Comparison of ENCODE assay signal across 16 mouse cellular contexts in genomic region chr15:66464591-66464990, GRCm38 (mm10). TPM values are rescaled to one million over a fixed set of nuclear protein-coding genes. Genes with fewer than 3 reads are reported as not detected.
"Had no signal": no experiment of that assay in that cellular context is flagged by ENCODE, and none has a peak within 500 bp of the region (broad histone marks: within the 10 kb centered on the region; RNA-seq: fewer than 3 reads in every experiment).

No protein-coding gene starts in this region.

- H3K27me3 ChIP-seq: lung, embryonic 15.5 days; megakaryocyte, embryonic 14.5 days; midbrain, embryonic 13.5 days; midbrain, embryonic 15.5 days; neural tube, embryonic 12.5 days; stomach, embryonic 15.5 days had no signal

- H3K4me3 ChIP-seq: lung, embryonic 15.5 days; megakaryocyte, embryonic 14.5 days; midbrain, embryonic 13.5 days; midbrain, embryonic 15.5 days; neural tube, embryonic 12.5 days; stomach, embryonic 15.5 days had no signal

- DNase-seq: lung, postnatal 14 days; lung, postnatal 36 days; right cerebral cortex, postnatal 14 days; thymus, adult 2 months; thymus, postnatal 25 days; thymus, postnatal 4 days had no signal

- H3K36me3 ChIP-seq: lung, embryonic 15.5 days; midbrain, embryonic 13.5 days; midbrain, embryonic 15.5 days; neural tube, embryonic 12.5 days; stomach, embryonic 15.5 days had no signal

RNA-seq across cellular contexts. Expression of gene Lrrc6, which starts 36.1 kb away (rescaled TPM):
- total RNA-seq: megakaryocyte progenitor cell, adult 5-6 weeks; monocyte, adult 5-6 weeks had no signal
- polyA plus RNA-seq: macrophage; spleen, adult 2 months had no signal
